Mouse (Mus musculus) cerebellum, adult 2 months (tissue): ENCODE measurements around the gene Atp5e.

Experiments
- CTCF ChIP-seq: fragments of 200-500 bp; IDR thresholded peaks from 2 replicates; pipeline ENCODE4 v1.5.1; 2011; ENCODE audit warnings: low read depth, mild to moderate bottlenecking, control low read depth, low read length, moderate library complexity, borderline replicate concordance; ENCODE audit not compliant: insufficient read depth
- POLR2A ChIP-seq: fragments of 200-500 bp; IDR thresholded peaks from 2 replicates; pipeline ENCODE4 v1.6.1; 2011; ENCODE audit warnings: low read length, control low read depth, borderline replicate concordance; ENCODE audit not compliant: insufficient read depth

GRCm38 (mm10) chr2:174463789-174464523 lies at the start of gene Atp5e:
- TF ChIP-seq CTCF, result no peak
- TF ChIP-seq POLR2A, result peak; percentile 46; the same call in 1 of the 2 replicates
